Mouse (Mus musculus): ENCODE measurements around the gene Cdc42ep2.

Cdc42ep2 gene

DNA sequence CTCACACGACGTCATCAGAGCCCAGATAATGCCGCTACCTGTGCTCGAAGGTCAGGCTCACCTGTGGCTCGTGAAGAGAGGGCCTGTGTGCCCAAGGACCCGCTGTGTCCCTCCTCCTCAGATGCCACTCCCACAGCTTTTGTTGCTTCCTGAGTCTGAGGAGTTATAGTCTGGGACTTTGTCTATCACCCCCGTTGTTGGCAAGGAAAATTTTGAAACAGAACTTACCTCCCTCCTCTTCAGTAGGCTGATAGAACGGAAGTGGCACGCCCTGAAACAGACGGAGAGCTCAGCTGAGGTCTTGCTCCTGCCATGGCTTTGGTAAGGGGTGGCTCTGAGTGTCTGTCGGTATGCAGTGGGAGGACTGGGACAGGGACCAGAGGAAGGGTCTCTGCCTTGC, 25.6 kb upstream of the Cdc42ep2 start:
- Histone ChIP-seq H3K4me3 (replicated peaks; ENCODE audit: low read length) (no peak overlapping the region), H3K9me3 (ENCODE audit: low read length) (no peaks in the 10 kb centered on the region), H3K27me3 (ENCODE audit: insufficient read depth, low read length) (no peaks in the 10 kb centered on the region)

DNA sequence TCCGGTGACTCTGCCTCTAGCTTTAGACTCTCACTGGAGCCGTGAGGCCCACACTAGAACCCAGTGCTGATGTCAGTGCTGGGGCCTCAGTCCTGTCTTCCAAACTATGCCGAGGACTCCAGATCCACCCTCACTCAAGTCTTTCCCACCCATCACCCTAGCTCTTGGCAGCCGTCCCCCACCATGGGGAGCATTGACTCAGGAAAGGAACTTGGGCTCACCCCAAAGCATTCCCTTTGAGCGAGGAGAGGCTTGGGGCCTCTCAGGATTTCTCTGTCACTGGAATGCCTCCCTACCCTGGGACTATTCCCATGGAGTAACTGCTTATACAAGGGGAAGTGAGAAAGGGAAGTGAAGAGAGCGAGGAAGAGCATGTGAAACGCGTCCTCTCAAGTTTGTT, 21.3 kb upstream of the Cdc42ep2 start:
- peaks cover 39% of the 10 kb centered on the region for H3K4me1 ChIP-seq (replicated peaks; ENCODE audit: low read depth, low read length)
- TF ChIP-seq CTCF (conservative IDR thresholded peaks at IDR 0.05; ENCODE audit: low read length) (no peak), NANOG (IDR thresholded peaks at IDR 0.05; ENCODE audit: borderline replicate concordance, low read length) (no peak), POU5F1 (IDR thresholded peaks at IDR 0.05; ENCODE audit: borderline replicate concordance, low read length) (no peak)
- H3K9me3 ChIP-seq (ENCODE audit: low read length), result no peaks in the 10 kb centered on the region
- no peak overlapping the region for H3K4me3 ChIP-seq (replicated peaks; ENCODE audit: low read length)
- H3K27me3 ChIP-seq (ENCODE audit: insufficient read depth, low read length), result no peaks in the 10 kb centered on the region
- H3K36me3 ChIP-seq (ENCODE audit: insufficient read depth, low read length), result peaks cover 99% of the 10 kb centered on the region

More for the DNA sequence above, 25.6 kb upstream of the Cdc42ep2 start:
- Histone ChIP-seq H3K4me1 (replicated peaks; ENCODE audit: low read depth, low read length) (peaks cover 60% of the 10 kb centered on the region), H3K36me3 (ENCODE audit: insufficient read depth, low read length) (peaks cover 99% of the 10 kb centered on the region)
- TF ChIP-seq NANOG (IDR thresholded peaks at IDR 0.05; ENCODE audit: borderline replicate concordance, low read length) (no peak), POU5F1 (IDR thresholded peaks at IDR 0.05; ENCODE audit: borderline replicate concordance, low read length) (no peak), CTCF (conservative IDR thresholded peaks at IDR 0.05; ENCODE audit: low read length) (no peak)

DNA sequence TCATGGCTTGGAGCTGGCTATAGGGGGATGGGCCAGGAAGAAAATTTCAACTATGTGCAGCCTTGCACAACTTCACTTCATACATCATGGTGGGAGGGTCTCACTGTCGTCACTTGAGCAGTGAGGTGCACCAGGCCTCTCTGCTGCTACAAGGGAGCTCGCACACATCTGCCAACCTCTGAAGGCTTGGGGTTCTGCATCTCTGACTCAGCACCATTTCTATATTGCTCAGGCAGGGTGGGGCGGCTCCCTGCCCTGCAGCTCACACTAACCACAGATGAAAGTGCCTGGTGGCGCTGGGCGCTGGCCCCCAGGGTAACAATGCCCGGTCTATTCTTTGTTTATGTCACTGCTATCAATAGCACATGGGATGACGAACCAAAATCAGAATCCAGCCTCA, 20.4 kb upstream of the Cdc42ep2 start:
- peaks cover 42% of the 10 kb centered on the region for H3K4me1 ChIP-seq (replicated peaks; ENCODE audit: low read depth, low read length)
- no peak overlapping the region for H3K4me3 ChIP-seq (replicated peaks; ENCODE audit: low read length)
- no peaks in the 10 kb centered on the region for H3K9me3 ChIP-seq (ENCODE audit: low read length)
- H3K36me3 ChIP-seq (ENCODE audit: insufficient read depth, low read length), result peaks cover 99% of the 10 kb centered on the region
- no peaks in the 10 kb centered on the region for H3K27me3 ChIP-seq (ENCODE audit: insufficient read depth, low read length)
- TF ChIP-seq NANOG (IDR thresholded peaks at IDR 0.05; ENCODE audit: borderline replicate concordance, low read length) (no peak), CTCF (conservative IDR thresholded peaks at IDR 0.05; ENCODE audit: low read length) (no peak), POU5F1 (IDR thresholded peaks at IDR 0.05; ENCODE audit: borderline replicate concordance, low read length) (no peak)

DNA sequence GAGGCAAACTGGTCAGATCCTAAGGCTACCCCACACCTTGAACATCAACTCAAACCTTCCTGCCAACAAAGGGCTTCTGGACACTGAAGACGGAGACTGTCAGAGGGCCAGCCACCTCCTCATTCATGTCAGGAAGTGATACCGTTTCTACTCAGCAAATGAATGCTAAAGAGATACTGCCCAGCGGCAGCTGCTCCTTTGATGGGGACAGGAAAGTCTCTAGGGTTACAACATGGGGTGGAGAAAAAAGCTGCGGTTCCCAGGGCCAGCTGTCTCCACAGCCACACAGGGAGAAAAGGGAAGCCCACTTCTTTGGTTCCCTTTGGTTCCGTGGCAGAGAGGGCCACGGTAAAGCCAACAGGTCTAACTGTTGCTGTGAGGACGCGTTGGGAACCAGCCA, 19.5 kb upstream of the Cdc42ep2 start:
- TF ChIP-seq NANOG (IDR thresholded peaks at IDR 0.05; ENCODE audit: borderline replicate concordance, low read length), result no peak
- no peak for TF ChIP-seq POU5F1 (IDR thresholded peaks at IDR 0.05; ENCODE audit: borderline replicate concordance, low read length)
- no peak for TF ChIP-seq CTCF (conservative IDR thresholded peaks at IDR 0.05; ENCODE audit: low read length)
- H3K9me3 ChIP-seq (ENCODE audit: low read length), result no peaks in the 10 kb centered on the region
- peaks cover 51% of the 10 kb centered on the region for H3K4me1 ChIP-seq (replicated peaks; ENCODE audit: low read depth, low read length)
- H3K36me3 ChIP-seq (ENCODE audit: insufficient read depth, low read length), result peaks cover 99% of the 10 kb centered on the region
- H3K27me3 ChIP-seq (ENCODE audit: insufficient read depth, low read length), result no peaks in the 10 kb centered on the region
- no peak overlapping the region for H3K4me3 ChIP-seq (replicated peaks; ENCODE audit: low read length)

DNA sequence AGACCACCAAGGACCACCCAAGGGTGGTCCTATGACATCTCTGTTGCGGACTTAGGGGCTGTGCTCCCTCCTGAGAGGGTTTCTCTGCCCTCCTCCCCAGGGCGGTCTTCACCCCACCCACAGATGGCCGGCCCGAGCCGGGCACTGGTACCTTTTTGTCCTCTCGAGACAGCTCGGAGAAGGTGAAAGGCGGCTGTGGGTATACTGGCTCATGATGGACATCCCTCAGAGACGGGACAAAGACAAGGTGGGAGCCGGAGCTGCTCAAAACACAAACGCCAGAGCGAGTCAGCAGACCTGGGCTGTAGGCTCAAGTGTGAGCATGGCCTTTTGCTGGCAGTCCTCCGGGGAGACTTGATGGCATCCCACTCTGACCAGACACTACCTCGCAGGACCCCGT, 18.8 kb upstream of the Cdc42ep2 start:
- Histone ChIP-seq H3K27me3 (ENCODE audit: insufficient read depth, low read length) (no peaks in the 10 kb centered on the region), H3K36me3 (ENCODE audit: insufficient read depth, low read length) (peaks cover 97% of the 10 kb centered on the region), H3K4me1 (replicated peaks; ENCODE audit: low read depth, low read length) (peaks cover 56% of the 10 kb centered on the region), H3K4me3 (replicated peaks; ENCODE audit: low read length) (no peak overlapping the region), H3K9me3 (ENCODE audit: low read length) (no peaks in the 10 kb centered on the region)
- TF ChIP-seq POU5F1 (IDR thresholded peaks at IDR 0.05; ENCODE audit: borderline replicate concordance, low read length), result no peak
- TF ChIP-seq NANOG (IDR thresholded peaks at IDR 0.05; ENCODE audit: borderline replicate concordance, low read length), result no peak
- no peak for TF ChIP-seq CTCF (conservative IDR thresholded peaks at IDR 0.05; ENCODE audit: low read length)

DNA sequence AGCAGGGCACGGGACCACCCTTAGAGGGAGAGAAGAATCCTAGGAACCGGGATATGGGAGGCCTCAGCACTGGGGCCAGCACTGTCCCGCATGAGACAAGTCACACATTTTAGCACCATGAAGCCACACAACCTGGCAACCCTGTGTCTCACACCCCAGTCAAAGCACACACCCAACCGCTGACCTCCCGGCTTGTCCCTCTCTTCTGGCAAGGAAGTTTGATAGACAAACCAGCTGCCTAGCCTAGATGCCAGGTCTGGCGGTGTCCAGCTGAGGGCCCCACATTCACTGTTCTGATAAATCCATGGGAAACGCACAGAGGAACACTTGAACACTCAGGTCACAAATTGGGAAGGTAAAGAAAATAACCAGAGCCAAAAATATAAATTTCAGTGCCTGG, 18.0 kb upstream of the Cdc42ep2 start:
- H3K4me3 ChIP-seq (replicated peaks; ENCODE audit: low read length), result no peak overlapping the region
- H3K9me3 ChIP-seq (ENCODE audit: low read length), result no peaks in the 10 kb centered on the region
- H3K36me3 ChIP-seq (ENCODE audit: insufficient read depth, low read length), result peaks cover 91% of the 10 kb centered on the region
- peaks cover 64% of the 10 kb centered on the region for H3K4me1 ChIP-seq (replicated peaks; ENCODE audit: low read depth, low read length)
- TF ChIP-seq POU5F1 (IDR thresholded peaks at IDR 0.05; ENCODE audit: borderline replicate concordance, low read length) (no peak), CTCF (conservative IDR thresholded peaks at IDR 0.05; ENCODE audit: low read length) (no peak), NANOG (IDR thresholded peaks at IDR 0.05; ENCODE audit: borderline replicate concordance, low read length) (no peak)
- no peaks in the 10 kb centered on the region for H3K27me3 ChIP-seq (ENCODE audit: insufficient read depth, low read length)

DNA sequence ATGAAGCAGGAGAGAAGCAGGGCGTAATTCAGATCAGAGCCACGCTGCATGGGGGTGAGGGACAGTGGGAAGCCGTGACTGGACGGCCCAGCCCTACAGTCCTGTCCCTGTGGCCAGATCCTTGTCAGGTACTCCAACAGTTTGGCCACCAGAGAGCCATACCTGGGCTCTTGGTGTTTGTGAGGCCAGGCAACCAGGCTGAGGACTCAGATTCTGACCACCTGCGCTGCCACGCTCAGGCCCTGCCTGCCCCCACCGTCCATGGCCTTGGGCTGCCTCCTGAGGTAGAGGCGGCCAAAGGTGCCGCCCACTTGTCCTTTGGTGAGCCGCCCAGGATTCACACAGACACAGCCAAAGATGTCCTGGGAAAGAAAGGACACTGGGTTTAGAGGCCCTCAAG, 16.0 kb upstream of the Cdc42ep2 start:
- Histone ChIP-seq H3K9me3 (ENCODE audit: low read length) (no peaks in the 10 kb centered on the region), H3K27me3 (ENCODE audit: insufficient read depth, low read length) (peaks cover 1% of the 10 kb centered on the region; the same call in 1 of the 2 replicates)

DNA sequence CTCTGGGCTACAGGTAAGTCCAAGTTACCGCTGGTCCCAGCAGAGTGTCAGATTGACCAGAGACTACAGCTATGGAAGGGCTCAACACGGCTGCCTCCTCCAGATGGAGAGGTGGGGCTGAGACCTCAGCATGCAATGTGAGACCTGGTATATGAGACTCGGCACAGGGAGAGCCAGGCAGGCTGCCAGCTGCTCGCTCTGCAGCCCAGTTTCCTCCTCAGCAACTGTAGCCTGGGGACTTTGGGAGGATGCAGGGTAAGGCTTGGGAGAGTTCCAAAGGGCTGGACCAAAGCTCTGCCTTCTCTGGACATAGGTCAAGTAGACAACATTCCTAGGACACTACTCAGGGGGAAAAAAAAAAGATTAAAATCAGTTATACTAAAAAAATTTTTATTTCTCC, 15.6 kb upstream of the Cdc42ep2 start:
- TF ChIP-seq NANOG (IDR thresholded peaks at IDR 0.05; ENCODE audit: borderline replicate concordance, low read length) (no peak), CTCF (conservative IDR thresholded peaks at IDR 0.05; ENCODE audit: low read length) (no peak), POU5F1 (IDR thresholded peaks at IDR 0.05; ENCODE audit: borderline replicate concordance, low read length) (no peak)
- H3K27me3 ChIP-seq (ENCODE audit: insufficient read depth, low read length), result peaks cover 6% of the 10 kb centered on the region; the same call in 1 of the 2 replicates
- H3K36me3 ChIP-seq (ENCODE audit: insufficient read depth, low read length), result peaks cover 67% of the 10 kb centered on the region
- H3K4me1 ChIP-seq (replicated peaks; ENCODE audit: low read depth, low read length), result peaks cover 63% of the 10 kb centered on the region
- H3K9me3 ChIP-seq (ENCODE audit: low read length), result no peaks in the 10 kb centered on the region
- H3K4me3 ChIP-seq (replicated peaks; ENCODE audit: low read length), result 0 out of 2 replicates have a peak overlapping the region, but pooled peaks have one; percentile 4

More for the DNA sequence above, 16.0 kb upstream of the Cdc42ep2 start:
- Histone ChIP-seq H3K4me3 (replicated peaks; ENCODE audit: low read length) (no peak overlapping the region), H3K4me1 (replicated peaks; ENCODE audit: low read depth, low read length) (peaks cover 63% of the 10 kb centered on the region), H3K36me3 (ENCODE audit: insufficient read depth, low read length) (peaks cover 72% of the 10 kb centered on the region)
- TF ChIP-seq NANOG (IDR thresholded peaks at IDR 0.05; ENCODE audit: borderline replicate concordance, low read length) (no peak), CTCF (conservative IDR thresholded peaks at IDR 0.05; ENCODE audit: low read length) (no peak), POU5F1 (IDR thresholded peaks at IDR 0.05; ENCODE audit: borderline replicate concordance, low read length) (no peak)

DNA sequence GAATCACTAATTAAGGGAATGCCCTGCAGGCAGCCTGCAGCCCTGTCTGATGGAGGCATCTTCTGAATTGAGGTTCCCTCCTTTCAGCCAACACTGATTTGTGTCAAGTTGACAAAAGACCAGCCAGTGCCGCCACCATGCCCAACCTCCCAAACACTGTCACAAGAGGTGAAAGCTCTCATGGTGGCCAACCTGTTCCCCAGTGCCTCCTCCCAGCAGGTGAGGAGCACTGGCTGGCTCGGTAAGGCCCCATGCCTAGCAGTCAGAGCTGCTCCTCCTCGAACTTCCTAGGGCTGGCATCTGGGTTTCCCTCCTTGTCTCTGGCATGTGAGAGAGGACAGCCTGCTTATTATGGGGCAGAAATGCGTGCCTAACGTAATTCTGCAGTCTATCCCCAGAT, 15.1 kb upstream of the Cdc42ep2 start:
- TF ChIP-seq NANOG (IDR thresholded peaks at IDR 0.05; ENCODE audit: borderline replicate concordance, low read length) (no peak), CTCF (conservative IDR thresholded peaks at IDR 0.05; ENCODE audit: low read length) (no peak), POU5F1 (IDR thresholded peaks at IDR 0.05; ENCODE audit: borderline replicate concordance, low read length) (no peak)
- 0 out of 2 replicates have a peak overlapping the region, but pooled peaks have one; percentile 4 for H3K4me3 ChIP-seq (replicated peaks; ENCODE audit: low read length)
- peaks cover 59% of the 10 kb centered on the region for H3K4me1 ChIP-seq (replicated peaks; ENCODE audit: low read depth, low read length)
- peaks cover 10% of the 10 kb centered on the region; the same call in 1 of the 2 replicates for H3K27me3 ChIP-seq (ENCODE audit: insufficient read depth, low read length)
- no peaks in the 10 kb centered on the region for H3K9me3 ChIP-seq (ENCODE audit: low read length)
- H3K36me3 ChIP-seq (ENCODE audit: insufficient read depth, low read length), result peaks cover 63% of the 10 kb centered on the region
